Mouse (Mus musculus) splenic B cell, adult 2 months (primary cell): ENCODE data around the gene Acsl3.

Source experiments
- DNase-seq: peaks from one replicate; pipeline ENCODE4 v3.0.0-alpha.2; 2011; ENCODE audit warnings: low read depth, low spot score
- H3K27me3 ChIP-seq: 2 replicates; pipeline ENCODE4 v1.6.1; 2012; ENCODE audit warnings: mild to moderate bottlenecking, low read length, moderate library complexity, mixed read lengths; ENCODE audit not compliant: control insufficient read depth, poor library complexity, insufficient read depth, severe bottlenecking
- H3K36me3 ChIP-seq: 2 replicates; pipeline ENCODE4 v1.6.1; 2012; ENCODE audit warnings: mild to moderate bottlenecking, low read length, moderate library complexity, mixed read lengths; ENCODE audit not compliant: control insufficient read depth, poor library complexity, insufficient read depth, severe bottlenecking

Acsl3 gene

GRCm38 (mm10) chr1:78658441-78659269, 1.0 kb downstream of the Acsl3 start:
- Histone ChIP-seq H3K36me3 (no peaks in the 10 kb centered on the region), H3K27me3 (no peaks in the 10 kb centered on the region)
- DNase-seq: peak; percentile 22

DNA sequence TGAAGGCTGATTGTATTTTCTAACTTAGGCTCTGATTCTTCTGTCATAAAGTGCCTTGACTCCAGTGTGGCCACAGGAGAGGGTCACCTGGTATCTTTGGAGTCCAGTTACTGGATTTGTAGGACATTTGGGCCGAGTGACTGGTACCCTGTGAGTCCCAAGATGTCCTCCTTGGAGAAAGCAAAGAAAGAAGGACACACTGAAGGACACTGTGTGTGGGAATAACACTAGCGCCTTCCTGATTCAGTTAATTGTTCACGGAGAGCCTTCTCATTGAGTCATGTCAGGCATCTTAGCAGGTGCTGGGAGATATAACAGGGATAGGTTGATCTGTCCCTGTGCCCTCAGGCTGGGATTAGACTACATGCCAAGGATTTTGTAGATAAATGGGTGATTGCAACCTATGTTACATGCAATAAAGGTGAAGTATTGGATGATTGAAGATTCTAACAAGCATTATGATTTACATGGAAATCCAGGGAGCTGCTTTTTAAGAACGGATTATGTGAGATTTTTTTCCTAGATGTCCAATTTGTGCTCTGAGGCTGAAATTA, 1.7 kb downstream of the Acsl3 start:
- Histone ChIP-seq H3K27me3 (no peaks in the 10 kb centered on the region), H3K36me3 (no peaks in the 10 kb centered on the region)
- DNase-seq: no peak

GRCm38 (mm10) chr1:78664326-78664725, 6.7 kb downstream of the Acsl3 start:
- DNase-seq: no peak
- Histone ChIP-seq H3K36me3 (peaks cover 2% of the 10 kb centered on the region; the same call in 1 of the 2 replicates), H3K27me3 (no peaks in the 10 kb centered on the region)

GRCm38 (mm10) chr1:78665954-78666499, 8.4 kb downstream of the Acsl3 start:
- Histone ChIP-seq H3K36me3 (peaks cover 2% of the 10 kb centered on the region; the same call in 1 of the 2 replicates), H3K27me3 (no peaks in the 10 kb centered on the region)
- no peak for DNase-seq

- Histone ChIP-seq H3K36me3 (peaks cover 2% of the 10 kb centered on the region; the same call in 1 of the 2 replicates), H3K27me3 (no peaks in the 10 kb centered on the region)
- no peak for DNase-seq
These were observed 9.0 kb downstream of the Acsl3 start for GRCm38 (mm10) chr1:78666585-78666984.

DNA sequence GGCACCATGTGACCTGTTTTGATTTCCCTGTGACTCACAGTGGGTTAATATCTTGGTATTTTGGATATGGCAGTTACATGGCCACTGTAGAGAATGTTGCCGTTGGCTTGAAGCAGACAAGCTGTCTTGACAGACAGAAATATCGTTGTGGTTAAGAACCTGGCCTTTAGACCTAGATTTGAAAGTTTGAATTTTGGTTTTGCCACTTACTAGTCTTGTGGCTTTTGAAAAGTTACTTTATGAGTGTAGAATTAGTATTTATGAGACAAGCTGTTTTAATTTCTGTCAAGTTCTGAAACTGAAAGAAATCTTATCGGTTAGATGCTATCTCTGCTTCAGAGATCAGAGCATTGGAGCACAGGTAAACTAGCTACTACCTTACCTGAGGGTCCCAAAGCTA, 24.7 kb downstream of the Acsl3 start:
- no peak for DNase-seq
- Histone ChIP-seq H3K27me3 (no peaks in the 10 kb centered on the region), H3K36me3 (no peaks in the 10 kb centered on the region)

DNA sequence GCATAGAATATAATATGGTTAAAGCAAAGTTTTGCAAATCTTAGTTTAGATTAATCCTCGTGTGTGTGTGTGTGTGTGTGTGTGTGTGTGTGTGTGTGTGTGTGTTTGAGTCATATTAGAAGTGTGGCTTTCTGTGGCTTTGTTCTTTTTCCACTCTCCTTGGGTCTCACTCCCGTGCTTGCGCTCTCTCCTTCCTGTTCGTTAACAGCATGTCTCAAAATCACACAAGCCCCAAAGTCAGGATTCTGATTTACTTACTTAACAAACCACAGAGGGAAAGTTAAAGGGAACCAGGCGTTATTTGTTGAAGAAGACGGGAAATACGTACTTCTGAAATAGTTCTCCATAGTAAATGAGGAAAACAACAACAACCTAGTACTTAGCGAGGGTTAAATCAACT, 26.5 kb downstream of the Acsl3 start:
- no peak for DNase-seq
- no peaks in the 10 kb centered on the region for H3K36me3 ChIP-seq

GRCm38 (mm10) chr1:78686872-78687271, 29.2 kb downstream of the Acsl3 start:
- H3K27me3 ChIP-seq: no peaks in the 10 kb centered on the region
- peak; percentile 52 for DNase-seq
- no peaks in the 10 kb centered on the region for H3K36me3 ChIP-seq

More for the DNA sequence above, 26.5 kb downstream of the Acsl3 start:
- no peaks in the 10 kb centered on the region for H3K27me3 ChIP-seq

- Histone ChIP-seq H3K36me3 (no peaks in the 10 kb centered on the region), H3K27me3 (no peaks in the 10 kb centered on the region)
- DNase-seq: no peak
These were observed 30.5 kb downstream of the Acsl3 start for GRCm38 (mm10) chr1:78688149-78688548.

GRCm38 (mm10) chr1:78694503-78695258, 37.1 kb downstream of the Acsl3 start:
- H3K27me3 ChIP-seq: no peaks in the 10 kb centered on the region
- 0 out of 2 replicates have a peak, but pooled peaks cover 2% of the 10 kb centered on the region for H3K36me3 ChIP-seq
- DNase-seq: no peak

DNA sequence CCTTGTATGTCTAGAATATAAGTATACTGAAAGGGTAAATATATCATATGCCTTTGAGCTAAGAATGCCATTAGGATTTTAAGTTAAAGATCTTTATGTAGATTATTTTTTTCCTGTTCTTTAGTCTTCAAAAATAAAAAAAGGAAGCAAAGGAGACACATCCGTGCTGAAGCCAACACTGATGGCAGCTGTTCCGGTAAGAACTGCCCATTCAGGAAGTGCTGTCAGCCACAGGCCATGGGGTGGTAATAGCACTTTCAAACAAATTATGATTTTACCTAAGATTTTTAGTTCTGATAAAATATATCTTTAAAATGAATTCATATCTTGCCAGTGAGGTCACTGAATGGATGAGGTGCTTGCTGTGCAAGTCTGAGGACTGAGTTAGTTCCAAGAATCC, 38.7 kb downstream of the Acsl3 start:
- Histone ChIP-seq H3K27me3 (no peaks in the 10 kb centered on the region), H3K36me3 (0 out of 2 replicates have a peak, but pooled peaks cover 2% of the 10 kb centered on the region)
- DNase-seq: no peak

DNA sequence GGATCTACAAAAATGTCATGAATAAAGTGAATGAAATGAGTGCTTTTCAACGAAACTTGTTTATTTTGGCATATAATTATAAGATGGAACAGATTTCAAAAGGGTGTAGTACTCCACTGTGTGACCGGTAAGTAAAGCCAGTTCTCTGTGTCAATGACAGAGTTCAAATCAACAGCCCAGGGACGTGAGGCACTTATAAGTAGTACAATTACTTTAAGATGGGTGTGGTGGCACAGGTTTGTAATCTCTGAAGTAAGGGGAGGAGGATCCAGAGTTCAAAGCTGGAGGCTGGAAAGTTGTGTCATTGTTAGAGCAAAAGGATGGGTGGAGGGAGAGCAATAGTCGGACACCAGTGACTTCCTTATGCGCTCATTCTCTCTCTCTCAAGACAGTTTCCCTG, 39.3 kb downstream of the Acsl3 start:
- H3K27me3 ChIP-seq: no peaks in the 10 kb centered on the region
- 0 out of 2 replicates have a peak, but pooled peaks cover 2% of the 10 kb centered on the region for H3K36me3 ChIP-seq
- no peak for DNase-seq

DNA sequence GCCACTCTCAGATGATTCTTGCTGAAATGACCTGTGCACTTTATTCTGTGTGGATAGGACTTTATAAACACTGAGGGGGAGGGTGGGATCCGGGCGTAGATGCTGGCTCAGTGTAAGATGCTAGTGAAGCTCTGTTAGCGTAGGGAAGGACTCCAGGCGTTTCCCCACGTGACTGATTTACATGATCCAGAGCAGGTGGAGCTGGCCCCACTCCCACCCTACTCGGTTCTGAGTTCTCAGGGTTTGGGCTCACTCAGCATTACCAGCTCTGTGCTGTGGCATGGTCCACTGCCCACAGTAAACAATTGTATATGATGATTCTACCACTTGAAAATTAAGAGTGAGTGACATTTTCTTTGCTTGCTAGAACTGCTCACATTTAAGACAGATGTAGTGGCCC, 40.5 kb downstream of the Acsl3 start:
- no peaks in the 10 kb centered on the region for H3K27me3 ChIP-seq
- no peak for DNase-seq
- H3K36me3 ChIP-seq: 0 out of 2 replicates have a peak, but pooled peaks cover 2% of the 10 kb centered on the region

DNA sequence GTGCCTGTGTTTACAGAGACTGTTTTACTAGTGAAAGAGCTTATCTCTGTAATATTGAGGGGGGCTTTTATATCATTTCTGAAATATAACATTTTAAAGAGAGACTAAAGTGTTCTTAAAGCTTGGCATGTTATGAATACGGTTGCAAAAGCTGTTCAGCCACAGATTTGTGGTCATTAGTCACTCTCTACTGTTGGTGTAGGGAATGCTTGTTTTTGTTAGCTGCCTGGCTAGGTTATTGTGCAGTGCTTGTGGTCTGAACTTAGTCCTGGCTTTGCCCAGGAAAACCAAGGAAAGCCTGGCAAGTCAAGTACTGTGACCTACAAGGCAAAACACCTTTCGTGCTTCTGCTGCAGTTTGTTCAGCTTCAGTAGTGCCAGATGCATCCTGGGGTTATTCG, 44.1 kb downstream of the Acsl3 start:
- 0 out of 2 replicates have a peak, but pooled peaks cover 2% of the 10 kb centered on the region for H3K36me3 ChIP-seq
- no peak for DNase-seq

More for the DNA sequence above, 44.1 kb downstream of the Acsl3 start:
- H3K27me3 ChIP-seq: no peaks in the 10 kb centered on the region
